Mouse (Mus musculus): ENCODE results near the gene Gm11756. TPM values are rescaled to one million over a fixed set of nuclear protein-coding genes. Genes with fewer than 3 reads are reported as not detected.
"Not testable (repeated sequence)": the region's sequence is repeated elsewhere in the genome, so short reads cannot be mapped to it uniquely, and the experiment has no call there.

Gm11756 gene
- total and polyA plus RNA-seq, 3 experiments, result not detected

DNA sequence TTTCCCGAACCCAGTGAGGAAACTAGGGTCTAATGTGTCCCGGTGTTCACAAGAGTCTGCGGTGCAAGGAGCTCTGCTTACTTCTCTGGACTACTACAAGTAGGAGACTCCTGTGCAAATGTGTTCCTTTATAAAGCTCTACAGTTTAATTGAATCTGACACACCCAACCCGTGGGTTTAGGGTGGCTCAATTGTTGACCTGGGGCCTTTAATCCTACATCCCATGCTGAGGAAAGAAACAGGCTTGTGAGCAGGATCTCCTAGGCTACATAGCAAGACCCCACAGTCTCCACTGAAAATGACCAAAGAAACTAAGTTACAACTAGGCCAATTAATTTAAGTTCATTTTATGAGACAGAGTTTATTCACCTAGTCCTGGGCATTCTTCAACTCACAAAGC, 44.4 kb downstream of the Gm11756 start, which contains the start of gene Gm11758:
TSS of gene Gm11758 (minus strand) at position 101 of the 400 bp plus-strand sequence.
- in situ Hi-C loops (cut with MboI; ENCODE audit: low pct_ligation_motif_present, low pct_unique_long_range_greater_than_20kb, low sequenced_read_pairs); H3K9ac ChIP-seq (ENCODE audit: insufficient read depth, low read depth); H3K79me2 ChIP-seq (replicated peaks; ENCODE audit: control insufficient read depth, extremely low read depth, insufficient read depth, poor library complexity, severe bottlenecking); H3K4me2 ChIP-seq (ENCODE audit: insufficient read depth, low read depth, poor library complexity, severe bottlenecking); H3K27ac ChIP-seq (ENCODE audit: insufficient read depth, low read depth); H3K36me3 ChIP-seq (replicated peaks in 1 of 2; ENCODE audit: control insufficient read depth in 1 of 2, insufficient read depth in 1 of 2, low read length in 1 of 2); DNase-seq (ENCODE audit: extremely low read depth); dilution Hi-C loops (cut with MboI; ENCODE audit: extremely low pct_ligation_motif_present, extremely low pct_unique_long_range_greater_than_20kb, low sequenced_read_pairs); H3K27me3 ChIP-seq (replicated peaks); H3K4me1 ChIP-seq (ENCODE audit: control insufficient read depth in 1 of 2, insufficient read depth in 2 of 2); H3K9me3 ChIP-seq (replicated peaks; ENCODE audit: low read length); H3K4me3 ChIP-seq (replicated peaks in 1 of 3; ENCODE audit: low read depth in 2 of 3, low read length in 2 of 3, poor library complexity in 1 of 3): not testable (repeated sequence)

Other genes with a start within 250 kb of the Gm11756 start
- not detected in 2 replicates for gene Gm428, start 237.2 kb downstream of the Gm11756 start, total RNA-seq (2012; rRNA removed)
- not detected in 2 replicates for gene Gm428, start 237.2 kb downstream of the Gm11756 start, total RNA-seq (2014; rRNA removed)
- gene Gm428, start 237.2 kb downstream of the Gm11756 start, polyA plus RNA-seq (2012; ENCODE audit: insufficient read length, low read depth), result not detected in 2 replicates
- gene Rasef, start 129.8 kb downstream of the Gm11756 start, total RNA-seq (2012; rRNA removed), result 1.6 and 2.9 TPM in 2 replicates
- gene Rasef, start 129.8 kb downstream of the Gm11756 start, total RNA-seq (2014; rRNA removed), result 0.11 and 0.20 TPM in 2 replicates
- gene Rasef, start 129.8 kb downstream of the Gm11756 start, polyA plus RNA-seq (2012; ENCODE audit: insufficient read length, low read depth), result 0.11 and 0.16 TPM in 2 replicates
- gene Gm11758, start 44.5 kb downstream of the Gm11756 start, total RNA-seq (2012; rRNA removed), result not detected in 2 replicates
- not detected in 2 replicates for gene Gm11758, start 44.5 kb downstream of the Gm11756 start, total RNA-seq (2014; rRNA removed)
- not detected in 2 replicates for gene Gm11758, start 44.5 kb downstream of the Gm11756 start, polyA plus RNA-seq (2012; ENCODE audit: insufficient read length, low read depth)
- not detected in 2 replicates for gene Gm11757, start 29.6 kb downstream of the Gm11756 start, total RNA-seq (2012; rRNA removed)
- gene Gm11757, start 29.6 kb downstream of the Gm11756 start, total RNA-seq (2014; rRNA removed), result not detected in 2 replicates
- not detected in 2 replicates for gene Gm11757, start 29.6 kb downstream of the Gm11756 start, polyA plus RNA-seq (2012; ENCODE audit: insufficient read length, low read depth)
- gene Gm13871, start 14.8 kb downstream of the Gm11756 start, total RNA-seq (2012; rRNA removed), result not detected in 2 replicates
- gene Gm13871, start 14.8 kb downstream of the Gm11756 start, total RNA-seq (2014; rRNA removed), result not detected in 2 replicates
- not detected in 2 replicates for gene Gm13871, start 14.8 kb downstream of the Gm11756 start, polyA plus RNA-seq (2012; ENCODE audit: insufficient read length, low read depth)
- not detected in 2 replicates for gene 2310002L09Rik, start 30.1 kb upstream of the Gm11756 start, total RNA-seq (2012; rRNA removed)
- gene 2310002L09Rik, start 30.1 kb upstream of the Gm11756 start, total RNA-seq (2014; rRNA removed), result not detected in 2 replicates
- gene 2310002L09Rik, start 30.1 kb upstream of the Gm11756 start, polyA plus RNA-seq (2012; ENCODE audit: insufficient read length, low read depth), result not detected in 2 replicates
- gene Frmd3, start 92.7 kb upstream of the Gm11756 start, total RNA-seq (2012; rRNA removed), result not detected in 2 replicates
- not detected in 2 replicates for gene Frmd3, start 92.7 kb upstream of the Gm11756 start, total RNA-seq (2014; rRNA removed)
- gene Frmd3, start 92.7 kb upstream of the Gm11756 start, polyA plus RNA-seq (2012; ENCODE audit: insufficient read length, low read depth), result not detected in 2 replicates